Mouse (Mus musculus): Measurements from ENCODE around the gene Il2ra. TPM values are rescaled to one million over a fixed set of nuclear protein-coding genes. Genes with fewer than 3 reads are reported as not detected.

The Il2ra gene
- polyA plus RNA-seq (2015; fragmentation: Nextera tagmentation; extraction: Ambion mirVana), result 0.04 TPM in 1 of 2 replicates, not detected in the other

DNA sequence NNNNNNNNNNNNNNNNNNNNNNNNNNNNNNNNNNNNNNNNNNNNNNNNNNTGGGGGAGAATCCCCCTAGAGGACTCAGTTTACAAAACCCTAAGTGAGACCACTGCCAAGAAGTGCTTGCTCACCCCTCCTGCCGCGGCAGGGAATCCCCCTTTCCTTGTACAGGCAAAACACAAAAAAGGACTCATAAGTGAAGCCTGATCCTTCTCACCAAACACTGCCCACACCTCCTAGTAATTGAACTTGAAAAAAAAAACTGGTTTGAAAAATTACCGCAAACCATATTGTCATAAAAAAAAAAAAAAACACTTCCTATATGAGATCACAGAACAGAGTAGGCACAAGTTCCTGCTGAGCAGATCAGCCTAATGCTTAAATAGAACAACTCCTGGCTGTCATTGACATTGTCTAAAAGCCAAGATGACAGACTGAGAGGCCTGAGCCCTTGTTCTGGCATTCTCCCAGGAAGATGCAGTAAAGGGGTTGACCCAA is at the start of gene Il2ra:
Il2ra (plus strand) TSS at position 357 of the 491 bp plus-strand sequence.
- Histone ChIP-seq H3K4me1 (ENCODE audit: insufficient read depth, low read depth, low read length) (no peaks in the 10 kb centered on the region), H3K9me3 (ENCODE audit: low read length) (no peaks in the 10 kb centered on the region), H3K4me2 (replicated peaks; ENCODE audit: low read depth, low read length) (no peak within 1 kb of the TSS), H3K4me3 (ENCODE audit: low read depth, low read length) (no peak within 1 kb of the TSS), H3K27ac (ENCODE audit: low read length) (no peak within 1 kb of the TSS), H3K27me3 (replicated peaks; ENCODE audit: insufficient read depth, low read length) (no peaks in the 10 kb centered on the region), H3K36me3 (ENCODE audit: insufficient read depth, low read length) (no peaks in the 10 kb centered on the region), H3K9ac (replicated peaks; ENCODE audit: low read depth) (no peak within 1 kb of the TSS)
- TF ChIP-seq CTCF (IDR thresholded peaks at IDR 0.05) (no peak), EP300 (IDR thresholded peaks at IDR 0.05) (no peak)
- 78% methylated on average over 3 of the region's 3 CpGs for WGBS
- DNase-seq (ENCODE audit: low spot score), result no peak
- ATAC-seq, result no peak

DNA sequence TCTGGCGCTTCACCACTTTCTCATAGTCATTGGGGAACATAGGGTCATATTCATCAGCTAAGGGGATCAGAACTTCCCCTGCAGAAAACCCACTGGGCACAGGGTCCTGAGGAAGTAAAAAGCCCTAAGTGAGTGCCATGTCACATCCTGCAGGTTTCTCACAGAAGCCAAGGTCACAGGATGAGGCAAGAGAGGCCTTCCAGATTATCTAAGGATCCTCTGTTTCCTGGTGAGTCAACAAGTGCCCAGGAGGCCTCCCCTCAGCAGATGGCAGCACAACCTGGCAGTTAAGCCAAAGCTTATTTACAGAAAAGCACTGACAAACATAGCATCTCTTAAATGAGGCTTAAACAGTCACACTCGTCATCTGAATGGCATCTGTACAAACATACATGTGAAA is 45.9 kb upstream of the Il2ra start:
- no peak overlapping the region for H3K4me2 ChIP-seq (replicated peaks; ENCODE audit: low read depth, low read length)
- DNase-seq (ENCODE audit: low spot score) (no peak), ATAC-seq (no peak)
- no peaks in the 10 kb centered on the region for H3K9me3 ChIP-seq (ENCODE audit: low read length)
- H3K27me3 ChIP-seq (replicated peaks; ENCODE audit: insufficient read depth, low read length), result no peaks in the 10 kb centered on the region
- H3K27ac ChIP-seq (ENCODE audit: low read length), result no peak overlapping the region
- WGBS, result 87% methylated on average over 2 of the region's 2 CpGs
- no peak for TF ChIP-seq CTCF (IDR thresholded peaks at IDR 0.05)
- no peak for TF ChIP-seq EP300 (IDR thresholded peaks at IDR 0.05)
- no peak overlapping the region for H3K4me3 ChIP-seq (ENCODE audit: low read depth, low read length)
- H3K36me3 ChIP-seq (ENCODE audit: insufficient read depth, low read length), result peaks cover 61% of the 10 kb centered on the region
- no peaks in the 10 kb centered on the region; the same call in 1 of the 2 replicates for H3K4me1 ChIP-seq (ENCODE audit: insufficient read depth, low read depth, low read length)
- H3K9ac ChIP-seq (replicated peaks; ENCODE audit: low read depth), result no peak overlapping the region

DNA sequence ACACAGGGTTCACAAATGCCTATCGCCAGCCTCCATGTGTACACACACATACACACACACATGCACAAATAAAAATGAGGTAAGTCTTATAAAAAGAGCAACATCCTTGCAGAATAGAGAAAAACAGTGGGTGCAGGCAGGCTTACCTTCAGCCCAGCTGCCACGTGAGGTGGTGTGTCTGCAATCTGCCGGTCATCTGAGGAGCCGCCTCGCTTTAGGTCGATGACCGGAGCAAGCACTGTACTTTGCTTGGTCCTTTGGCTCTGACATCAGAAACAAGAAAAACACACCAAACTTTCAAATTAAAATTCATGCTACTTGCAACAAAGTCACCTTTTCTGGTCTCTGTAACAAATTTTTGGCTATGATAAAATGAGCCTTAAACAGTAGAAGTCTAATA is 44.7 kb upstream of the Il2ra start:
- TF ChIP-seq EP300 (IDR thresholded peaks at IDR 0.05) (no peak), CTCF (IDR thresholded peaks at IDR 0.05) (no peak)
- no peaks in the 10 kb centered on the region for H3K27me3 ChIP-seq (replicated peaks; ENCODE audit: insufficient read depth, low read length)
- 97% methylated on average over 7 of the region's 7 CpGs for WGBS

DNA sequence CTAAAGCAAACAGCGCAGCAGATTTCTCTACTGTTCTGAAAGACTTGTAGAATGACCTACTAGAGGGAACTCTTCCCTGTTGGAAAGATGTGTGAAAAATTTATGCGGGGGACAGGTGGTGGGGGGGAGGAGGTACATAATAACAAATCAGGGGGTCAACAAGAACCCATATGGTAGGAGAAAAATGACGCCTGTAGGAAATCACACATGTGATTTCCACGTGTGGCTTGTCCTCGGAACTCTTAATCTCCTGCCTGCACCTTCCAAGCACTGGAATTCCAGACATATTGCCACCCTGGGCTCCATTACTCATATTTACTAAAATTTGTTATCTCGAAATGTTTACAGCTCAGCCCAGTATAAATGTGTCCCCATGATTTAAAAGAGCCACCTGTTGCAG is 40.8 kb upstream of the Il2ra start:
- H3K4me2 ChIP-seq (replicated peaks; ENCODE audit: low read depth, low read length), result peak overlapping the region; percentile 79
- H3K27me3 ChIP-seq (replicated peaks; ENCODE audit: insufficient read depth, low read length), result no peaks in the 10 kb centered on the region
- H3K9ac ChIP-seq (replicated peaks; ENCODE audit: low read depth), result peak overlapping the region; percentile 95
- H3K4me1 ChIP-seq (ENCODE audit: insufficient read depth, low read depth, low read length), result no peaks in the 10 kb centered on the region; the same call in 1 of the 2 replicates
- H3K36me3 ChIP-seq (ENCODE audit: insufficient read depth, low read length), result peaks cover 31% of the 10 kb centered on the region
- no peak for TF ChIP-seq CTCF (IDR thresholded peaks at IDR 0.05)
- TF ChIP-seq EP300 (IDR thresholded peaks at IDR 0.05), result no peak
- H3K9me3 ChIP-seq (ENCODE audit: low read length), result no peaks in the 10 kb centered on the region
- ATAC-seq, result no peak
- H3K27ac ChIP-seq (ENCODE audit: low read length), result no peak overlapping the region
- DNase-seq (ENCODE audit: low spot score), result no peak
- WGBS, result 70% methylated on average over 6 of the region's 6 CpGs
- H3K4me3 ChIP-seq (ENCODE audit: low read depth, low read length), result no peak overlapping the region

More for the DNA sequence above, 44.7 kb upstream of the Il2ra start:
- no peak overlapping the region for H3K4me2 ChIP-seq (replicated peaks; ENCODE audit: low read depth, low read length)
- no peak overlapping the region for H3K27ac ChIP-seq (ENCODE audit: low read length)
- no peak overlapping the region for H3K4me3 ChIP-seq (ENCODE audit: low read depth, low read length)
- DNase-seq (ENCODE audit: low spot score) (no peak), ATAC-seq (no peak)
- H3K9ac ChIP-seq (replicated peaks; ENCODE audit: low read depth), result no peak overlapping the region
- H3K36me3 ChIP-seq (ENCODE audit: insufficient read depth, low read length), result peaks cover 50% of the 10 kb centered on the region
- no peaks in the 10 kb centered on the region for H3K9me3 ChIP-seq (ENCODE audit: low read length)
- no peaks in the 10 kb centered on the region; the same call in 1 of the 2 replicates for H3K4me1 ChIP-seq (ENCODE audit: insufficient read depth, low read depth, low read length)

DNA sequence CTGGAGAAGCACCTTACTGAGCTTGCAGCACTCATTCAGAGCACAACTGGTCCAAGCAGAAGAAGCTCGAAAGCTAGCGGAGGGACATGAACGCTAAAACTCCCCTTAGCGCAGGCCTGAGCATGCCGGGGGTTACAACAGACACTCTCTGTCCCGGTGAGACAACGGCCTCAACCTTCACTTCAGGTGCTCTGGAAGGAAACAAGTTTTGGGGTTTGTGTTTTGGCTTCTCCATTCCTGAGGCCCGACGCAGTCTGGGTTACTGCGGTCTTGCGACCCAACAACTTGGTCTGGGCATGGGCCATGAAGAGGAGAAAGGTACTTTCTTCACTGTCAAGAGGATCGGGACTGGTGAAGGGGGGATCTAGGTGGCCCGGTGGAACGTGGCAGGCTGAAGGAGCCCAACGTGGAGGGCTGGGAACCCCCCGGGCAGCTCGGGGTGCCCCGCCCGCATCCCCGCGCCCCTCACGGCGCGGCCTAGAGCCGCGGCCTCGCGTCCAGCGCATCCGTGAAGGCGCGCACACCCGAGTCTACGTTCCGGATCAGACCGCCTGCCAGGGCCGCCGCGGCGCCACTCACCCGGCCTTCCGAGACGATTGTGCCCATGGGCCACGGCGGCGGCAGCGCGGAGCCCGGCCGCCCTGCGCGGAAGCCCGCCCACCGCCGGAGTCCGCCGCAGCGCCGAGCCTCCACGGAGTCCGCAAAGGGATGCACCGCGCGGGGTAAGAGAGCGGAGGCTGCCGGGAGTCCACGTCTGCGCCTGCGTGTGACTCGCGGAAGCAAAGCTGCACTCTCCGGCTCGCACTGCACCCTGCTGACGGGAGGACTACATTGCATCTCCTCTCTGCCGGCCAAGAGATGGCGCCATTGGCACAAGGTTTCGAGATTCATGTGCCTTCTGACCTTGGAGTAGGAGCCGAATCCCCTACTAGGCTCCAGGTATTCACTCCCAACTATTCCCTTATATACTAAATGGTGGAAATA is 39.8 kb upstream of the Il2ra start:
- Histone ChIP-seq H3K4me1 (ENCODE audit: insufficient read depth, low read depth, low read length) (no peaks in the 10 kb centered on the region; the same call in 1 of the 2 replicates), H3K27me3 (replicated peaks; ENCODE audit: insufficient read depth, low read length) (no peaks in the 10 kb centered on the region), H3K9ac (replicated peaks; ENCODE audit: low read depth) (peak overlapping the region; percentile 95), H3K27ac (ENCODE audit: low read length) (peak overlapping the region; percentile 69), H3K36me3 (ENCODE audit: insufficient read depth, low read length) (peaks cover 22% of the 10 kb centered on the region; the same call in 1 of the 2 replicates), H3K4me2 (replicated peaks; ENCODE audit: low read depth, low read length) (peak overlapping the region; percentile 79), H3K4me3 (ENCODE audit: low read depth, low read length) (peak overlapping the region; percentile 95), H3K9me3 (ENCODE audit: low read length) (no peaks in the 10 kb centered on the region)
- TF ChIP-seq CTCF (IDR thresholded peaks at IDR 0.05), result peak; percentile 100
- TF ChIP-seq EP300 (IDR thresholded peaks at IDR 0.05), result no peak
- ATAC-seq, result peak; percentile 99
- WGBS, result under 1% methylated on average over 52 of the region's 78 CpGs
- peak; percentile 97 for DNase-seq (ENCODE audit: low spot score)

DNA sequence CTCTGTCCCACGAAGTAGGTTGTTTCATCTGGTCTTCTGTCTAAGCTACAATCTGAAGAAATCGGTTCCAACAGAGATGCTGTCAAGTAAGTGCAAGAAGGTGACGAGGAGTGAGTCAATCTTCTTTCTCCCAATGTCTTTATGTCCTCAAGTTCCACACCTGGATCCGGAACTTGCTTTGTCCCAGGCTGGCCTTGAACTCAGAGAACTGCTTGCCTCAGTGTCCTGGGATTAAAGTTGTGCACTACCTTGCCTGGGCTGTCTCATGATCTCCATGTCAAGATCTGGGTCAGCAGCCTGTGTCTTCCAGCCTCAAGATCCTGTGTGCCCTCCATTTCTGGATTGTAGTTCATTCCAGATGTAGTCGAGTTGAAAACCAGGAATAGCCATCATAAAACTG is 38.6 kb upstream of the Il2ra start, which contains the start of gene Rbm17:
Rbm17 (minus strand) TSS at position 101 of the 400 bp plus-strand sequence.
- Histone ChIP-seq H3K4me1 (ENCODE audit: insufficient read depth, low read depth, low read length) (no peaks in the 10 kb centered on the region; the same call in 1 of the 2 replicates), H3K9ac (replicated peaks; ENCODE audit: low read depth) (peak within 1 kb of the TSS; percentile 95), H3K9me3 (ENCODE audit: low read length) (no peaks in the 10 kb centered on the region), H3K4me2 (replicated peaks; ENCODE audit: low read depth, low read length) (peak within 1 kb of the TSS; percentile 79), H3K4me3 (ENCODE audit: low read depth, low read length) (peak within 1 kb of the TSS; percentile 95), H3K36me3 (ENCODE audit: insufficient read depth, low read length) (peaks cover 11% of the 10 kb centered on the region; the same call in 1 of the 2 replicates), H3K27me3 (replicated peaks; ENCODE audit: insufficient read depth, low read length) (no peaks in the 10 kb centered on the region), H3K27ac (ENCODE audit: low read length) (peak within 1 kb of the TSS; percentile 69)
- 88% methylated on average over 5 of the region's 5 CpGs for WGBS
- ATAC-seq (no peak), DNase-seq (ENCODE audit: low spot score) (no peak)
- TF ChIP-seq EP300 (IDR thresholded peaks at IDR 0.05) (no peak), CTCF (IDR thresholded peaks at IDR 0.05) (no peak)

Data from lung, postnatal 0 days (tissue).